Mouse (Mus musculus): ENCODE data around the gene Smad3.

Gene Smad3

DNA sequence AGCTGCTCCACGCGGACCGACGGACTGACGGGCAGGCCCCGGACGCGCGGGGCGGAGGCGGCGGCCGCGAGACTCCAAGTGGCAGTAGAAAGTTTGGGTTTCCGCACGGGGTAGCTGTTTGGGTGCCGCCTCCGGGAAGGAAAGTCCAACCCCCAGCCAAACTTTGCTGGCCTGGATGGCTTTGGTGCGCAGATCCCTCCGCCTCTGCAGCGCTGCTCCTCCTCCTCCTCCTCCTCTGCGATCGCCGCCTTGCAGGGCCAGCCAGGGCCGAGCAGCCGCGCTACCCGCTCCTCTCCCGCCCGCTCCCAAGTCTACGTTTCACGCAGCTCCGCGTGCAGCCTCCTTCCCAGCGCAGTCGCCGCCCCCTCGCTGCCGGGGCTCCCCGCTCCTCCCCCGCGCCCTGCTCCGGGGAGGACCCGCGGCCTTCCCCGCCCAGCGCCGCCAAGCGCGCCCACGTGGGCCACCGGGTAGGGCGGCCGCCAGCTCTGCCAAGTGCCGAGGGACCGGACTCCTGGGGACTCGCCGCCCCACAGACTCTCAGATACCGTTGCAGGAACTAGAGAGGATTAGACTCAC, at the start of gene Smad3:
Gene Smad3 (minus strand): TSS at position 130 of the 576 bp plus-strand sequence.
- DNase-seq: peak; percentile 92

DNA sequence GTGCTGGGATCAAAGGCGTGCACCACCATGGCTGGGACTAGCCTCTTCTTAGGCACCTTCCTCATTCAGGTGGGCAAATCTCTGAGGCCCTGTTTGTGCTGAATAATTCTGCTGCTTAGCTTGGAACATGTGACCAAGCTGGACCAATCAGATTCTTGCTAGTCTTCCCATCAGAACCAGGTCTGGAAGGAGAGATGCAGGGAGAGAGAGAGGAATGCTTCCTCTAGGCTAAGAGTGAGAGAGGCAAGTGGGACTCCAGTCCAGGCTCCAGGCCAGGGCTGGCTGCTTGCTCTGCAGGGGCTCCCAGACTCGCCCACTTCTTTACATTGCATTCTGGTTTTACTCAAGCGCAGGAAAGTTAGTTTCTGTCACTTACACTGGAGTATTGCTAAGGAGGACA, 47.1 kb upstream of the Smad3 start:
- DNase-seq: no peak

DNA sequence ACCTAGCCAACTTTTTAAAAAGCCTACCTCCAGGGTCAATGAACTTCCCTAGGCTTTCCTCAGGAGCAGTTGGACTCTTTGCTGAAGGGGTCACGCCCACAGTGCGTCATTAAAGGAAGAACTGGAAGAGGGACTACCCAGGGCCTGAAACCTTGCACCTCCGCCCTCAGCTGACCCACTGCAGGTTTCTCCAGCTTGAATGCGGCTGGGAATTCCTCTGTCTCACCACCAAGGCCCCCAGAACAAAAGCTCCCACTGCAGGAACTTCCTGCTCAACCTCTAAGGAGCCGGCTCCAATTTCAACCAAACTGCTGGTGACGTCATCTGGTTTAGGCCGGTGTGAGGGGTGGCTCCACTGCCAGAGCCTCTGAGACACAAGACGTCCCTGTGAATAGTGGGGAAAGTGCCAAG, 45.4 kb upstream of the Smad3 start:
- no peak for DNase-seq

DNA sequence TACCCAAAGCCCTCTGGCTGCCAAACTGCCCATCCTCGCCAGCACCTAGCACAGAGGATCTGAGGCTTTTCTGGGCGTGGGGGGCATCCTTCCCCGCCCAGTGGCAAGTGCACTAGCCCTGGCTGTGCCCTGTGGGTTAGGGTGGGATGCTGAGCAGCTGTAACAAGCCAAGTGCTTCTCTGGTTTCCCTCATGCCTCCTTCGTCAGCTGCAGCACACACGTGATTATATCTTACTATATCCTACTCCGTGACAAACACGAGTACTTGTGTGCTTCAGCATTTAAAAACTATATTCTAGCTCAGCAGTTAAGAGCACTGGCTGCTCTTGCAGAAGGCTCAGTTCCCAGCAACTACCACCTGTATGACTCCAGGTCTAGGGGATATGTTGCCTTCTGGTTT, 44.7 kb upstream of the Smad3 start:
- DNase-seq: peak; percentile 50

DNA sequence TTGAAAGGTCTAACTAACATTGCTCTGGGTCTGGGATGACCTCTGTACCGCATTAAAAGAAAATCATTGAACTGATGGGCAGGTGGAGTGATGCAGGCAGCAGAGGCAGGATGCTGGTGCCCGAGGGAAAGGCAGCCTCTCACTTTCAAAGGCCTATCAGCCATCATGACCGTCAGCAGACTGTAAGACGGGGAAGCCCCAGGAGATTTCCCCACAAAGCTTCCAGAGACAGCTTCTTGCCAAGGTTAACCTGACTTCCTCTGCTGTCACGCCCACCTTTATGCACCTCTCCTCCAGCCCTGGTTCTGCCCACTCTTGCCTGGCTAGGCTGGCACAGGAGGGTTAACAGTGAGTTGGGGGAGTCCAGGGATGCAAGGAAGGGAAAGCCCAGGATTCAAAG, 44.3 kb upstream of the Smad3 start:
- DNase-seq: no peak

DNA sequence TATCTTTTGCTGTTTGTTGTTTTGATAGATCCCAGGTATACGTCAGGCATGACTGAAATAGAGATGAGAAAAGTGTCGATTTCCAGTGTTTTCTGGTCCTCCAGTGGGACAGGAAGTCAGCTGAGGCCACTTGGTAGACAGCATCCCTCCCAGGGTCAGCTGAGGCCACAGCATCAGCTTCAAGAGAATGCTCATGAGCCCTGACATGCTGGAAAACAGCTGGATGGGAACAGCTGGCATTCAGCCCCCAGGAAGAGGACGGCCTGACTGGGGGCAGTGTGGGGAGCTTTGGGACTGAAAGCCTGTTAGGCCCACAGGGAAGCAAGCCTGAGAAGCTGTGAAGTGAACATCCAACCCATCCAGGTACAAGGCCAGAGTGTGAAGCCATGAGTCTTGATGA, 38.6 kb upstream of the Smad3 start:
- DNase-seq: no peak

DNA sequence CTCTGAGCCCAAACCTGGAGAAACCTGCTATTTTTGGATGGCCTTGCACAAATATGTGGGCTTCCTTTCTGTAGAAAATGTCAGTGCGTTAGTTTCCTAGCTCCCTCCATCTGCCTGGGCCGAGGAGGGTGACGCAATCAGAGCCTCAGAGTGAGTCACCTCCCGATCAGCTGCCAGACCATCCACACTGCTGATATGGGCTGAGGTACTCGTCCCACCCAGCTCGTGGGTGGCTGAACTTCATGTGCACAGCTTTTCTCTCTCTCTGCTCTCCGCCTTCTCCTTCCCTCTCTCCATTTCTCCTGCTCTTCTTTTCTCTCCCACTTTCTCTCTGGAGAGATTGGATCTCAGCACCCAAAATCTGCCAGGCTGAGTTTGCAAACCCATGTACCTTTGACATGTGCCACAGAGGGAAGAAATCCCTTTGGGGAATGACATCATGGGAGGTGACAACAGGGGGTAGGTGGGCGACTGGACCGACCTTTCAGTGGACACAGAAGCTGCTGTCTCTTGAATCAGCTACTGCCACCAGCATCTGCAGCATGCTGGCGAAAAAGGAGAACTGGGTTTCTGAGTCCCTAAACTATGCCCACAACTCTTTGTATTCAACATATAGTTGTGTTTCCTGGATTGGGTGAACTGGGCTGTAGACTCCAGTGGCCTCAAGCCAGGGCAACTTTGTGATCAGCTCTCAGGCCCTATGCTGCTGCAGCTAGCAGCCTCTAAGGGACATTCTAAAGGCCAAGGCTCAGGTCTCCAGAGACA, 36.1 kb upstream of the Smad3 start:
- DNase-seq: peak; percentile 94

DNA sequence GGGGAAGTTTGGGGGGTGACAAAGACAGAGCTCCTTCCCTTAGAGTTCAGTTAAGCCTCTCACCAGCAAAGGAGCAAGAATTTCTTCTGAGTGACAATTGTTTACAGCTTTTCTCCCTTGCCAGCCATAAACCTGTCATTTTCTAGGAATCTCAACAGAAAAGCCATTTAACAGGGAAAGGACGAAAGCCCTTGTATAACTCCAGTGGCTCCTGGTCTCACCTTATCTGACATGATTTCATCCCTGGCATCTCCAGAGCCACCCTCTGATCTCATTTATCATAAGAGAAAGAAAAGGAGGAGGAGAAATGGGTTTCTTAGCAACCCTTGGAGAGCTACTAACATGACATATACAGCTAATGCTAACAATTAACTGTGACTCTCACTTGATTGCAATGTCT, 33.9 kb upstream of the Smad3 start:
- DNase-seq: no peak

DNA sequence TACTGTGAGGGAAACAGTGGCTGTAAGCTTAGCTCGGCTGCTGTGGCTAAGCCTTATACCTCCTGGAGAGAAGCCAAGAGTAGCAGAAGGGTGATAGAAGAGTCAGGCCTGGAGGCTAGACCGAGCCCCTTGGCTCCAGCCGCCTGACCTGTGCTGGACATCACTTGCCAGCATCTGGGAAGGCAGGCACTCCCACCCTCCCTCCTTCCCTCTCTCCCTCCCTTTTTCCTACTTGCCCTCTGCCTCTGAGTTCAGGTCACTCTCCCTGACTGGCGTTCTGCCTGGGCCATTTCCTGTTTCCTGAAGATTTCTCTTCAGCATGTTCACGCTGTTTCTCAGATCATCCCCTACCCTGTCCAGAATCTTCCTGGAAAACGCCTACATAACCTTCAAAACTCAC, 33.5 kb upstream of the Smad3 start:
- DNase-seq: no peak

DNA sequence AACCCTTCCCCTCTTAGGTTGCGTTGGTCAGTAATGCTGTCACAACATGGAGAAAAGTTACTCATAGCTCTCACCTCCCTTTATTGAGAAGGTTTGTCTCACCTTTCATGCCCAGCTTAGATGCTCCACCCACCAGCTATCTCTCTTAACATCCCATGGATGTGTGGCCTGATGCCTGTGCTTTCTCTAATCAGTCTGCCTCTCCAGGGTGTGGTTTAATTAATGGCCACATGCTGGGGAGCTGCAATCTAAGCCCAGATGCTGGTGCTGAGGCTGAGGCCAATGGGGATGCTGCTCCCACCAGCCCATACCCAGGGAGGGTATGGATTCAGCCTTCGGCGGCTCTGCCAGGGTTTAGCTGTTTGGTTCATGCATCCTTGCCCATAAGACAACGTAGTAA, 32.4 kb upstream of the Smad3 start:
- no peak for DNase-seq

DNA sequence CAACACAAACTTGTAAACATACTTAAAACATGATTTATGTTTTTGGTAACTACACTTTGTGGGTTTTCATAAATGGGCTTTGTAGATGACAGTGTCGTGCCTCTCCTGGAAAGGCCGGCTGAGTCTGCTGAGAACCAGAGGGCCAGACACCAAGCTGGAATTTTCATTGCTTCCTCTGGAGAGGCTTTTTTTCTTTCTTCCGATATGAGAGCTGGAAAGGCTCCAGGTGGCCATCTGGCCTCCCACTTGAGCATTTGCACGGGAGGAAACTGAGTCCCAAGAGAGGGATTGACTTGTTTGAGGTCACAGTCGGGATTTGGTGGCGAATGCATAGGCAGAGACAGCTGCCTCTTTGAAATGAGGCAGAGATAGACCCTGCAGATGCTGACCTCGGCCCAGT, 31.6 kb upstream of the Smad3 start:
- no peak for DNase-seq

DNA sequence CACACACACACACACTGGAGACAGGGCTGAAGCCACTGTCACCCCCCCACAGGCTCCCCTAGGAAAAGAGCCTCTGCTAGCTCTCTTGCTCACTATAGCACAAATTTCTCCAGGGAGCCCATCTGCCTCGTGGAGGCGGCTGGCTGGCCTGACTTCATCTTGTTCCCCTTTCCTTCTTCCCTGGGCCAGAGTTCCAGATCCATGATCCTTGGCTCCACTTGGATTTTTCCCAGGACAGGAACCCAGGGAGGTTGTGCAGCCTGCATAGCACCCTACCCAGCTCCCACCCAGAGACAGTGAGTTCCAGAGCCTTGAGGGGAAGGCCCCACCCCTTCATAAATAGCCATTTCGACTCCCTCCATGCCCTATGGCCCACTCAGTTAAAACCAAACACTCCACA, 29.8 kb upstream of the Smad3 start:
- no peak for DNase-seq

DNA sequence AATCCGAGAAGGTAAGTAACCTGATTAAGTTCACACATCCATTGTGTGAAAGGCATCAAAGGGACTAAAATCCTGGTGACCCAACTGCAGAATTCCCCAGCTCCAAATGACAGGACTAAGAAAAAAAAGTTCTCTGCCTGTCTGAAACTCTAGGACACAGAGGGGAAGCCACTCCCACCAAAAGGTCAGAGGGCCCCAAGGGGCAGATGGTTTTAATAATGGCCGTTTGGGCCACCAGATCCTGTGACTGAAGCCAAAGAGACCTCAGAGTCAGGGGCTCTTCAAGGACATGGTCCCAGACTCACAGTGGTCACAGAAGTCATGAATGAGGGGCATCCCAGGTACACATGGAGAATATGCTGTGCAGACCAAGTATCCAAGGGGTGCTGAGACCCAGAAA, 29.3 kb upstream of the Smad3 start:
- DNase-seq: no peak

DNA sequence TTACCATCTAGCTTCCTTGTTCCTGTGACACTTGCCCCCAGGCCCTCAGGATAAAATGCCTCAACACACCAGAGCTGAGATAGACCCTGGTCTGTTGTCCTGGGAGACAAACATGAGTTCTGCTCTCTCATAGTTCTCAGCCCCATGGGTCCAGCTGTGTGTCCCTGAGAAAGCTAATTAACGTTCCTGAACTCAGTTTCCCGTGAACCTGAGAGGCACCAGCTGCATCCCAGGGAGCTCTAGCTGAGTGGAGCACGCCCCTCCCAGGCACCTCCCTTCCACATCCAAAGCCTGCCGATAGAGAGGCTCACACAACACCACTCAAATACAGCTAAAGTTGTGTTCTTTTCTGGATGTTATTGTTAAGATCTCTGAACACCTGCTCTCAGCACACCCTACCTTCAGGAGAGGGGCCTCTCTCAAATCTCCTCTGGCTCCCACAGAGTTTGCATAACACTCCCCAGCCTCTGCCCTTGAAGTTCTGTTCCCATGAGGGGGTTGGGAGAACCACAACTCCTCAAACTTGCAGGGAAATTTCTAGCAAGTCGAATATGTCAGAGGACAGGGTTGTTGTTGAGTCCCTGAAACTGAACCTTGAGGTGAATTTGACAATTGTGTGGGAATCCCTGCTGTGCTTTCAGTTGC, 28.4 kb upstream of the Smad3 start:
- no peak for DNase-seq

DNA sequence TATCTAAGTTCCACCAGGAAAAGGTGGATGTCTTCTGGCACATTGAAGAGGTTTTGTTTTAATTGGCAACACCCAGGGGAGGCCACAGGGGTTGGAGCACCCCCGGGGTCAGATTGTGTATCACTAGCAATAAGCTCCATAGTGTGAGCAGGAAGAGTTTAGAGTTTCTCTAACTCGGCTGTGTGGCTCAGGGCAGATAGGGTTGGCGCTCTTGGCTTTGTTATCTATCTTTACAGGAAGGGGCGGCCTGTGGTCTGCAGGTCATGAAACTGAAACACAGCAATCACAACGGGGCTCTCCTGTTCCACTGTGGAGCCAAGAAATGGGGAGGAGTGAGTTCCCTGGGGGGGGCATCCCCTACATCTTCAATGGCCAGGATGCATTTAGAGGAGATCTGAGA, 27.7 kb upstream of the Smad3 start:
- DNase-seq: no peak

DNA sequence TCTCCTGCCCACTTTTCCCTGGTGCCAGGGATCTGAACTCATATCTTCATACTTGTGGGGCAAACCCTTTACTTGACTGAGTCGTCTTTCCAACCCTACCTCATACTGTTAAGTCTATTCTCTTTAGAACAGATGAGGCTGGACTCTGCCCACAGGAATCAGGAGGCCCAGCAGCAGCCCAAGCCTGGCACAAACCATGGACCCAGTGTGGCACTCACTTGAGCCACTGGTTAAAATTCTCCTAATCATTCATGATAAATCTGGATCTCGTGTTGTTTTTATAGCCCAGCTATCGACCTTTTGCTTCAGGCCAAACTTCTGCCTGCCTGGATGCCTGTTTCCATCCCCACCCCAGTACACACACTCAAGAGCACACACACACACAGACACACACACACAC, 26.8 kb upstream of the Smad3 start:
- DNase-seq: no peak

DNA sequence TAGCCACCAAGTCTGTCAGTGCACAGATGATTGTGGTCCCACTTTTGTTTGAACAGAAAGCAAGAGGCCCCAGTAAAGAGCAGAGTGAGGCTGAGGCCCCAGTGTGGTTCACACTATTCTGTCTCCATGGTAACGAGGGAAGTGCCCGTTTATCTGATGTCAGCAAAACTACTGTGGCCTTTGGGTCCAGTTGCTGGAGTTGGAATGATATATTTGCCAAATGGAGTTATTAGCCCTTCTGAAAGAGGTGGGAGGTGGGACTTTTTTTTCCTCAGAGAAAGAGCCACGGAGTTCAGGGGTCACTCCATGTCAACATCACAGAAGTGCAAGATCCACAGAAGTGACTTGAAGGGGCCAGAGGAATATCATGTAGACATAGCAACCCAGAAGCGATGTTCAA, 24.9 kb upstream of the Smad3 start:
- DNase-seq: no peak

DNA sequence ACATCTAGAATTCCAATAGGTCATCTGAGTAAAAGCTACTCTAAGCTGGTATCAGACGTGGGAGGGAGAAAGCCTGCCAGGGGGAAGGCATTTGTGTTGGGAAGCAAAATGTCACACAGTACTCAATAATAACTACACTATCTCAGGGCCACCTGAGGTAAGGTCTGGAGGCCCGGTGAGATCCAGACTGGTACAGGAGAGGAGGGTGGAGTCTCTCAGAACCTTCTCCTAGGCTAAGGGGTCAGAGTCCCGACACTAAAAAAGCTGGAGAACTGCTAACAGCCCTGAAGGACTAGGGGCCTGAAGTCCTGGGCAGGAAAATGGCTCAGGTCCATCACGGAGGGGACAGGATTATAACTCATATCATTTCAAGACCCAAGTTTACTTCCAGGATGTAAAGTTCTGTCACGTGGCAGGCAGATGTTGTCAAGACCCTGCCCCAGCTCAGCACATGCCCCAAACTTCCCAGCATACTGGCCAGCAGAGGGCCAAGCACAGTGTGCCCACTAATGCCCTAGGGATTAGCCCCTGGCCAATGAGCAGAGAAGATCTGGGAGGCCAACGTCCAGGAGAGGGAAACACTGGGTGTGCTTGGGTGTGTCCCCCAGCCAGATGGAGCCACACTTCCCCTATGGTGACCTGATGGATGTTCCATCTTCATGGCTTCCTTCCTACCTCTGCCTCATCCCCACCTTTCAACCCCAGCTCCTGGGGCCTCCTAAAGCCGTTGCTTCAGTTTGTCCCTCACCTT, 24.1 kb upstream of the Smad3 start:
- DNase-seq: no peak

DNA sequence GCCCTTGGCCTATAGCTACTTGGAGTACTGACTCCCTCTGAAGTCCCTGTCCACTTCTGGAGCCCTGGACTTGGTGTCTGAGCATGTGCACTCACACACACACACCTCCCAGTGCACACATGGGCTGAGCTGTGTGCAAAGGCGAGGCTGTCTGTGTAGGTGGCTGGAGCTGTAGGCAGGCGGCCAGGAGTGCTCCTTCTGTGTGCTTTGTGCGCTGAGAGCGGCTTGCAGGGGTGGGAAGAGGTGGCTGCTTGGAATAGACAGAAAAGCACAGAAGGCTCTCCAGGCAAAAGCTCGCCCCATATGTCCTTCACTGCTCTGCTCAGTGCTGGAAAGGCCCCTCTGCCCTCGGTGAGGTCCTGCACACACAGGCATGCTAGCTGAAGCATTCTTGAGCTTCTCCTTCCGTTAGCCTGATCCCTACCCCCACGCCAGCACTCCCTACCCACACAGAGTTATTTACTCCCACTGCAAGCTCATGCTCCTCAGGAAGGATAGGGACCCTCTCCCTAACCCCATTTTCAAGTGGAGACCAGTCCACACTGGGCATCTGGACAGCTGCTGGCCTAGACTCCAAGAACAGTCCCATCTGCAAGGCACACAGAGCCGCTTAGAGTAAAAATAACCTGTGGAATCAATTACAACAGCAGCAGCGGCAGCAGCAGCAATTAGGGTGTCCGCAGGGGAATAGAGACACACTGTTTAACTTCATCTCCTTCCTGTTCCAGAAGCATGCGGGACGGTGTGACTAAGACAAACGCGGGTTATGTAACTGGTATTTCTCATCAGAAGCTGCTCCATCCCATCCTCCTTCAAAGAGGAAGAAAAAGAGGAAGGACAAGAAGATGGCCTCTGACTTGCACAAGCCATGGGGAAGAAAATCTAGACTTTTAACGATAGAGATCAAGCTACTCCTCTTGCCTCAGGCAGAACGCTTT, 22.4 kb upstream of the Smad3 start:
- DNase-seq: peak; percentile 94

DNA sequence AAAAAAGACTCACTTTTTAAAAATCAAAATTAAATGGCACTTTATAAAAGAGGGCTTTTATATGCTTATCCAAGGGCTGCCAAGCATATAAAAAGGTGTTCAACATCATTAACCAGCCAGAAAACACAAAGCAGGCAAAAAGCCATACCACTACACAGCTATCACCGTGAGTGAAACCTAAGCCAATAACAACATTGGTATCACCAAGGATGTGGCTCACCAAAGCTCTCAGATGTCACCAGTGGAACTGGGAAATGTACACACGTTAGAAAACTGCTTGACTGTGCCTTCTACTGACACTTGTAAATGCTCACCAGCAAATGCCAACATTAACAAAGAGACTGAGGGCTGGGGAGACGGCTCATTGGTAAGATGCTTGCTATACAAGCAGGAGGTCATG, 18.9 kb upstream of the Smad3 start:
- no peak for DNase-seq

DNA sequence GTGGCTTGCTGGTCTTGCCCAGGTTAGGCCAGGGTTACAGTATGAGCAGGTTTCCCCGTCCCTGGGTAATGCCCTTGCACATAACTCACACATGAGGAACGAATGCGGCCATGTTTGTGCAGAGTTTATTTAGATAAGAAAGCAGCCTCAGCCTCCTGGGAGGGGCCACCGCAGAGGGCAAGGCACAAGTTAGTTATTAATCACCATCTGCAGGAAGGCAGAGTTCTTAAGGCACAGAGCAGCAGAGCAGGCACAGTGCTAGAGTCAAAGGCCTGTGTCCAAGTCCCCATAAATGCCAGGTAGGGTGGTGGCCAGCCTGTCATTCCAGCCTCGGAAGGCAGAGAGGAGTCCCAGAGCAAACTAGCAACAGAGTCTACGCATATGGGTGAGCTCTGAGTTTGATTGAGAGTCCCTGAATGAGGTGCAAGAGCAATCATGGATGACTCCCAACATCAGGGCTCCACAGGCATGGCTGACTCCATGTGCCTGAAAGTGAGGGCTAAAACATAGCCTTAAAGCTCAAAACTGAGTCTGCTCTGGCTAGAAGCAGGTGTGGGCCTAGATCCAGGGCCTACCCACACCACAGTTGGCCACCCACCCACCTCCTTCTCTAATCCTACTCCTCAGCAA, 17.2 kb upstream of the Smad3 start:
- DNase-seq: no peak

DNA sequence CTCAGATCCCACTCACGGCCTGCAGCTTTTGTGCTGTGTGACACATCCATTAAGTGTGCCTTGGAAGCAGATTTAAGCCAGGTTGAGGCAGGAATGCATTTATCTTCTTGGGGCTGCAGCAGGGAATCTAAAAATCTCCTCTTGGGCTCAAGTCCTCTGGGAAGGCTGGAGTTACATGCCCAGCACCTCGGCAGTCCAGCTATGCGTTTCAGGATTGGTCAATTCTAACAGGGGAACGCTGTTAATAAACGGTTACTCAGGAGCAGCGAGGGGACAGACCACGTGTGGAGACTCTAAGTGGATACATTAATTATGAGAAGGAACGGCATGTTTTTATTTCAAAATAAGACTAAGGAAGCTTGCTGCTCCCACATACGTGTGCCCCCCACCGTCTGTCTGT, 14.7 kb upstream of the Smad3 start:
- no peak for DNase-seq

Data from right cerebral cortex, adult 18-20 months (tissue).